Mouse (Mus musculus) liver, embryonic 14.5 days (tissue): ENCODE results near the gene Tnfrsf9.

Experiments used
- CTCF ChIP-seq: IDR thresholded peaks from 2 replicates; pipeline ENCODE4 v1.5.1; 2016; ENCODE audit warnings: antibody characterized with exemption, low read depth, control low read depth
- EP300 ChIP-seq: IDR thresholded peaks from 2 replicates; pipeline ENCODE4 v1.6.1; 2016; ENCODE audit warnings: antibody characterized with exemption, low read depth

GRCm38 (mm10) chr4:150868161-150868560 lies 46.2 kb upstream of the Tnfrsf9 start:
- TF ChIP-seq CTCF (no peak), EP300 (no peak)
